Mouse (Mus musculus) CD4-positive, CD25-positive, alpha-beta regulatory T cell (primary cell): ENCODE measurements around the gene Gm10358. TPM values are rescaled to one million over a fixed set of nuclear protein-coding genes. Genes with fewer than 3 reads are reported as not detected.

Experiments
- polyA plus RNA-seq: library from polyadenylated mRNA; unstranded; fragments of 100-300 nt; shearing (Covaris generic); gene quantifications from one replicate; pipeline ENCODE4 v1.2.1, GENCODE M21; 2017

Gm10358 gene
- not detected for polyA plus RNA-seq

DNA sequence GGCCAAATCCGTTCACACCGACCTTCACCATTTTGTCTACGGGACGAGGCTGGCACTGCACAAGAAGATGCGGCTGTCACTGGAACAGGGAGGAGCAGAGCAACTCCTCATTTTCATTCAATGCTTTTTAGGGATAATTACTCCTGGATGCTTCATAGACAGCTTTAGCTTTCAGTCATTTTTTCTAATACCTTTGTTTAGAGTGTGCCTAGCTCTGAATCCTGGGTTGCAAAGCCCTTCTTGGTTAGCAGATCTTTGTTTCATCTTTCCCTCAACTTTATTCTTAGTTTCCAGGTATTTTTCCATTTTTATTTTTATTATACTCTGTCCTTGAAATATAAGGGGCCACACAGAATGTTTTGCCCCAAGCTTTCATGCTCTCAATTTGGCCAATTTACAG lies at the start of gene Gm10358:
TSS of gene Gm10358 (minus strand) at position 101 of the 400 bp plus-strand sequence.

DNA sequence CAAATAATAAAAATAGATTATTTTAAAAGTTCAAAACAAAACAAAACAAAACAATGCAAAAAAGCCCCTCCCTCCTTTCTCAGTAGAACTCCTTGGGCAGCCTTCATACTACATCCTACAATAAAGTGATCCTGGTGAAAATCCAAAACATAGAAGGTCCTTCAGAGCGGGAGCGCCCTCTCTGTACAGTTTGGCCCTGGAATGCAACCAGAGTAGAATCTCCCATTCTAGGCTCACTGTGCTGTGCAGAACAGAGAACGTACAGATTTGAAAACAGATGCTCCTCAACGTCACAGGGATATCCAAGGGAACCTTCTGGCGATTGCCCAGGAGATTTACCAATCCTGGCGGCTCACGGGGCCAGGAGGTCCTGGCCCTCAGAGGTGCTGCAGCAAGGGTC lies 42.0 kb upstream of the Gm10358 start, which contains the start of gene Iqcm:
TSS of gene Iqcm (plus strand) at position 301 of the 400 bp plus-strand sequence.

Other genes with a start within 250 kb of the Gm10358 start
- not detected for gene Rasd2, start 192.6 kb downstream of the Gm10358 start, polyA plus RNA-seq
- gene Iqcm, start 42.1 kb upstream of the Gm10358 start, polyA plus RNA-seq = not detected